Mouse (Mus musculus): ENCODE data around the gene Ubash3b.

DNA sequence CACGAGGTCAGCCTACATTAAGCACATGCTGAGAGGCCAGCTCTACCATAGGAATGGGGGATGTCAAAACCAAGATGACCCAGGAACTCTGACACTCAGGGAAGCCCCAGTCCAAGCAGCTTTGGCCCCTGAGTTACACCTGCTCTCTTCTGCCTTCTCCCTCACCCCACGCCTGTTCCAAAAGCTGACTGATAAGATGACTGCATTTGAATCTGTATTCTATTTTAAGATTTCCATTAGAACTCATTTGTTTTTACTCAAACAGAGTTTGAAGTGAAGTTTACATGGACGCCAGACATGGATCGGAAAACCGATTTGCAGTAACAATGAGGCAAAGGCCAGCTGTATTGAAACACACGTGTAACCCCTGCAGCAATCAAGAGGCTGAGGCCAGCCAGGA lies 41.5 kb downstream of the Ubash3b start:
- TF ChIP-seq CTCF (IDR thresholded peaks at IDR 0.05; ENCODE audit: low read depth, low read length) (no peak), EP300 (IDR thresholded peaks at IDR 0.05; ENCODE audit: insufficient read depth, low read depth, low read length) (no peak)
